13 mouse cellular contexts compared by ENCODE assay signal in genomic region chr11:94929599-94929998, GRCm38 (mm10). TPM values are rescaled to one million over a fixed set of nuclear protein-coding genes. Genes with fewer than 3 reads are reported as not detected.
DNase-seq lines count a peak whose midpoint lies in the region; ATAC-seq lines count a peak whose summit lies in the region.
"Had no signal": no experiment of that assay in that cellular context is flagged by ENCODE, and none has a peak within 500 bp of the region (broad histone marks: within the 10 kb centered on the region; RNA-seq: fewer than 3 reads in every experiment).

No protein-coding gene starts in this region.

- H3K27me3 ChIP-seq in kidney, embryonic 15.5 days, result peaks cover 15% of the 10 kb centered on the region
- no peaks in the 10 kb centered on the region for H3K27me3 ChIP-seq in embryonic facial prominence, embryonic 15.5 days
- H3K27me3 ChIP-seq in limb, embryonic 15.5 days, result no peaks in the 10 kb centered on the region

- peak overlapping the region; percentile 44 for H3K4me2 ChIP-seq in kidney, embryonic 15.5 days
- 0 out of 2 replicates have a peak overlapping the region, but pooled peaks have one; percentile 37 for H3K4me2 ChIP-seq in embryonic facial prominence, embryonic 15.5 days (replicated peaks)
- peak overlapping the region; percentile 39; the same call in 1 of the 2 replicates for H3K4me2 ChIP-seq in limb, embryonic 15.5 days

- H3K4me1 ChIP-seq in kidney, embryonic 15.5 days, result peaks cover 68% of the 10 kb centered on the region
- H3K4me1 ChIP-seq in embryonic facial prominence, embryonic 15.5 days, result peaks cover 79% of the 10 kb centered on the region
- H3K4me1 ChIP-seq in limb, embryonic 15.5 days, result peaks cover 70% of the 10 kb centered on the region

- no peak overlapping the region for H3K9ac ChIP-seq in kidney, embryonic 15.5 days
- no peak overlapping the region for H3K9ac ChIP-seq in embryonic facial prominence, embryonic 15.5 days
- H3K9ac ChIP-seq in limb, embryonic 15.5 days, result no peak overlapping the region

- no peaks in the 10 kb centered on the region for H3K36me3 ChIP-seq in kidney, embryonic 15.5 days
- no peaks in the 10 kb centered on the region for H3K36me3 ChIP-seq in embryonic facial prominence, embryonic 15.5 days
- no peaks in the 10 kb centered on the region for H3K36me3 ChIP-seq in limb, embryonic 15.5 days

- H3K9me3 ChIP-seq in kidney, embryonic 15.5 days (replicated peaks), result no peaks in the 10 kb centered on the region
- no peaks in the 10 kb centered on the region for H3K9me3 ChIP-seq in embryonic facial prominence, embryonic 15.5 days (replicated peaks)
- H3K9me3 ChIP-seq in limb, embryonic 15.5 days, result no peaks in the 10 kb centered on the region
- H3K9me3 ChIP-seq: megakaryocyte, embryonic 14.5 days had no signal

- ATAC-seq in kidney, embryonic 15.5 days (replicated peaks; ENCODE audit: low FRiP score), result no peak
- no peak for ATAC-seq in embryonic facial prominence, embryonic 15.5 days (ENCODE audit: insufficient number of reproducible peaks, low FRiP score, low TSS enrichment, low read depth)
- no peak for ATAC-seq in limb, embryonic 15.5 days (ENCODE audit: insufficient number of reproducible peaks, low FRiP score, low TSS enrichment, low read depth)

- 28% methylated on average over 9 of the region's 9 CpGs for WGBS in kidney, embryonic 15.5 days
- 27% methylated on average over 9 of the region's 9 CpGs for WGBS in embryonic facial prominence, embryonic 15.5 days
- 23% methylated on average over 9 of the region's 9 CpGs for WGBS in limb, embryonic 15.5 days

- H3K27ac ChIP-seq in kidney, embryonic 15.5 days, result peak overlapping the region; percentile 96
- H3K27ac ChIP-seq in embryonic facial prominence, embryonic 15.5 days (replicated peaks), result peak overlapping the region; percentile 95
- peak overlapping the region; percentile 95 for H3K27ac ChIP-seq in limb, embryonic 15.5 days

- no peak for DNase-seq in kidney, adult 11 months
- DNase-seq in embryo, embryonic 10.5 days (ENCODE audit: low spot score), result peak; percentile 55
- DNase-seq in cerebellum, adult 9-10 months, result no peak
- DNase-seq in urinary bladder, adult 2 months (ENCODE audit: low spot score), result no peak
- DNase-seq in urinary bladder, postnatal 36 days (ENCODE audit: low spot score in 2 of 2), result no peak
- DNase-seq: cerebellum, adult 11 months had no signal

- no peak overlapping the region for H3K4me3 ChIP-seq in kidney, embryonic 15.5 days (replicated peaks)
- no peak overlapping the region for H3K4me3 ChIP-seq in embryonic facial prominence, embryonic 15.5 days (replicated peaks)
- H3K4me3 ChIP-seq in limb, embryonic 15.5 days, result no peak overlapping the region
- H3K4me3 ChIP-seq: megakaryocyte, embryonic 14.5 days had no signal

RNA-seq across cellular contexts. Expression of gene Col1a1, which starts 6.4 kb away (rescaled TPM):
- 1,101 and 1,120 TPM in 2 replicates for polyA plus RNA-seq in kidney, embryonic 15.5 days (2015; fragmentation: Nextera tagmentation; extraction: Ambion mirVana)
- polyA plus RNA-seq in embryonic facial prominence, embryonic 15.5 days (2015; fragmentation: Nextera tagmentation; extraction: Ambion mirVana), result 4,177 and 4,242 TPM in 2 replicates
- polyA plus RNA-seq in limb, embryonic 15.5 days (2015; fragmentation: Nextera tagmentation; extraction: Ambion mirVana), result 4,882 and 5,832 TPM in 2 replicates
- polyA plus RNA-seq in urinary bladder, adult 2 months (2012; rRNA removed), result 953 and 1,532 TPM in 2 replicates

RNA-seq across cellular contexts. Expression of gene Hils1, which starts 37.8 kb away (rescaled TPM):
- polyA plus RNA-seq in kidney, embryonic 15.5 days (2015; fragmentation: Nextera tagmentation; extraction: Ambion mirVana), result not detected in 2 replicates
- 0.25 TPM in 1 of 2 replicates, not detected in the other for polyA plus RNA-seq in embryonic facial prominence, embryonic 15.5 days (2015; fragmentation: Nextera tagmentation; extraction: Ambion mirVana)
- 0.42 TPM in 1 of 2 replicates, not detected in the other for polyA plus RNA-seq in limb, embryonic 15.5 days (2015; fragmentation: Nextera tagmentation; extraction: Ambion mirVana)
- 0.19 and 0.22 TPM in 2 replicates for polyA plus RNA-seq in urinary bladder, adult 2 months (2012; rRNA removed)
- polyA plus RNA-seq: adrenal gland, adult 2 months; hindbrain, embryonic 11.5 days; neural tube, embryonic 14.5 days had no signal

RNA-seq across cellular contexts. Expression of gene Sgca, which starts 46.5 kb away (rescaled TPM):
- 1.2 and 1.7 TPM in 2 replicates for polyA plus RNA-seq in kidney, embryonic 15.5 days (2015; fragmentation: Nextera tagmentation; extraction: Ambion mirVana)
- 11.7 and 14.6 TPM in 2 replicates for polyA plus RNA-seq in embryonic facial prominence, embryonic 15.5 days (2015; fragmentation: Nextera tagmentation; extraction: Ambion mirVana)
- polyA plus RNA-seq in limb, embryonic 15.5 days (2015; fragmentation: Nextera tagmentation; extraction: Ambion mirVana), result 7.5 and 18.9 TPM in 2 replicates
- 69.2 and 93.5 TPM in 2 replicates for polyA plus RNA-seq in urinary bladder, adult 2 months (2012; rRNA removed)
- polyA plus RNA-seq: neural tube, embryonic 14.5 days had no signal
